Mouse (Mus musculus): ENCODE results near the gene Pou1f1.

Pou1f1 gene

GRCm38 (mm10) chr16:65564306-65564705 lies 44.0 kb downstream of the Pou1f1 start:
- in situ Hi-C loops (cut with MboI, MseI) = no loop called here

- in situ Hi-C loops (cut with MboI, MseI) = no loop called here
Measured at GRCm38 (mm10) chr16:65564951-65565350, 44.6 kb downstream of the Pou1f1 start.

- in situ Hi-C loops (cut with MboI, MseI) = no loop called here
Measured at GRCm38 (mm10) chr16:65568853-65569252, 48.5 kb downstream of the Pou1f1 start.

- in situ Hi-C loops (cut with MboI, MseI) = no loop called here
Measured at GRCm38 (mm10) chr16:65577298-65578029, 57.2 kb downstream of the Pou1f1 start.
